Mouse (Mus musculus) embryonic facial prominence, embryonic 11.5 days (tissue): ENCODE measurements at regions not wholly inside any gene's neighbourhood (a gene's known extent, or its start where the extent isn't known, plus 50 kb on each side); places are given as distances from the start of the nearest gene placed in this dataset.
"Not testable (repeated sequence)": the region's sequence is repeated elsewhere in the genome, so short reads cannot be mapped to it uniquely, and the experiment has no call there.

Experiments
- ATAC-seq: fragments of 200-750 bp; cut with Nextera tagmentation; replicated peaks from 2 replicates; pipeline ENCODE4 v1.8.0; 2017; ENCODE audit warnings: low read depth; ENCODE audit not compliant: insufficient number of reproducible peaks, low FRiP score, low TSS enrichment
- DNase-seq: peaks from one replicate; pipeline ENCODE4 v3.0.0-alpha.2; 2015; ENCODE audit warnings: low spot score
- H3K27ac ChIP-seq: fragments of 300-500 bp; sonication (generic); replicated peaks from 2 replicates; pipeline ENCODE4 v1.5.1; 2014; ENCODE audit warnings: mild to moderate bottlenecking, low read depth, low read length, control low read depth
- H3K27me3 ChIP-seq: fragments of 300-500 bp; sonication (generic); 2 replicates; pipeline ENCODE4 v1.6.1; 2014; ENCODE audit warnings: mild to moderate bottlenecking, low read length, moderate library complexity, mixed read lengths; ENCODE audit not compliant: control insufficient read depth, insufficient read depth
- H3K36me3 ChIP-seq: fragments of 300-500 bp; sonication (generic); replicated peaks from 2 replicates; pipeline ENCODE4 v1.6.1; 2014; ENCODE audit warnings: low read depth, mild to moderate bottlenecking, low read length, moderate library complexity, mixed read lengths; ENCODE audit not compliant: control insufficient read depth, insufficient read depth
- H3K4me1 ChIP-seq: fragments of 300-500 bp; sonication (generic); 2 replicates; pipeline ENCODE4 v1.6.1; 2014; ENCODE audit warnings: low read length, mixed read lengths; ENCODE audit not compliant: control insufficient read depth, insufficient read depth
- H3K4me2 ChIP-seq: fragments of 300-500 bp; sonication (generic); 2 replicates; pipeline ENCODE4 v1.6.1; 2014; ENCODE audit warnings: low read depth, mild to moderate bottlenecking, control low read depth, low read length, moderate library complexity
- H3K4me3 ChIP-seq: fragments of 300-500 bp; sonication (generic); 2 replicates; pipeline ENCODE4 v1.5.1; 2014; ENCODE audit warnings: low read depth, low read length, control low read depth
- H3K9ac ChIP-seq: fragments of 300-500 bp; sonication (generic); replicated peaks from 2 replicates; pipeline ENCODE4 v1.6.1; 2014; ENCODE audit warnings: mild to moderate bottlenecking, control low read depth, low read length
- H3K9me3 ChIP-seq: fragments of 300-500 bp; sonication (generic); replicated peaks from 2 replicates; pipeline ENCODE4 v1.6.1; 2016; ENCODE audit warnings: mild to moderate bottlenecking, low read length, inconsistent platforms, mixed read lengths; ENCODE audit not compliant: control insufficient read depth
- WGBS: fragments of 180-500 bp; shearing (Covaris S2); extraction: QIAGEN DNeasy Blood & Tissue Kit; methylation state at CpG from one replicate; pipeline ENCODE4 v1.1.7; 2014; 5-methylcytosine and 5-hydroxymethylcytosine counted together

GRCm38 (mm10) chrX:103555041-103555986 lies 75.1 kb upstream of the Zcchc13 start:
- H3K9ac ChIP-seq = not testable (repeated sequence)

GRCm38 (mm10) chrX:103556046-103556445 lies 74.3 kb upstream of the Zcchc13 start:
- H3K36me3 ChIP-seq = no peaks in the 10 kb centered on the region
- 0 out of 2 replicates have a peak overlapping the region, but pooled peaks have one; percentile 41 for H3K27ac ChIP-seq
- H3K27me3 ChIP-seq = no peaks in the 10 kb centered on the region
- no peak overlapping the region for H3K4me3 ChIP-seq
- no peak overlapping the region for H3K4me2 ChIP-seq
- H3K9me3 ChIP-seq = no peaks in the 10 kb centered on the region
- 61% methylated on average over 4 of the region's 4 CpGs for WGBS
- DNase-seq (no peak), ATAC-seq (0 out of 2 replicates have a peak, but pooled peaks have one; percentile 20)
- H3K4me1 ChIP-seq = no peaks in the 10 kb centered on the region
- H3K9ac ChIP-seq = no peak overlapping the region; the same call in 1 of the 2 replicates

More at GRCm38 (mm10) chrX:103555041-103555986, 75.1 kb upstream of the Zcchc13 start:
- H3K4me3 ChIP-seq, H3K4me1 ChIP-seq, H3K9me3 ChIP-seq, H3K36me3 ChIP-seq, H3K27me3 ChIP-seq, H3K4me2 ChIP-seq: not testable (repeated sequence)
- ATAC-seq (peak; percentile 98), DNase-seq (peak; percentile 11)
- WGBS = 26% methylated on average over 5 of the region's 5 CpGs
- H3K27ac ChIP-seq = 0 out of 2 replicates have a peak overlapping the region, but pooled peaks have one; percentile 41

- Histone ChIP-seq H3K36me3 (no peaks in the 10 kb centered on the region), H3K9me3 (no peaks in the 10 kb centered on the region), H3K4me3 (no peak overlapping the region), H3K27me3 (no peaks in the 10 kb centered on the region), H3K9ac (no peak overlapping the region; the same call in 1 of the 2 replicates), H3K4me1 (no peaks in the 10 kb centered on the region), H3K27ac (no peak overlapping the region), H3K4me2 (no peak overlapping the region)
- DNase-seq = no peak
- ATAC-seq = no peak
- WGBS = 49% methylated on average over 7 of the region's 7 CpGs
Measured at GRCm38 (mm10) chrX:103556681-103557490, 73.5 kb upstream of the Zcchc13 start.

- Histone ChIP-seq H3K27me3 (no peaks in the 10 kb centered on the region), H3K36me3 (no peaks in the 10 kb centered on the region), H3K27ac (no peak overlapping the region), H3K9ac (no peak overlapping the region), H3K4me2 (no peak overlapping the region), H3K9me3 (no peaks in the 10 kb centered on the region), H3K4me1 (no peaks in the 10 kb centered on the region), H3K4me3 (no peak overlapping the region)
- WGBS = 88% methylated on average over 4 of the region's 4 CpGs
- DNase-seq (no peak), ATAC-seq (no peak)
Measured at GRCm38 (mm10) chrX:103557496-103557895, 72.9 kb upstream of the Zcchc13 start.

GRCm38 (mm10) chrX:103563531-103564246 lies 66.7 kb upstream of the Zcchc13 start:
- DNase-seq (no peak), ATAC-seq (peak; percentile 62; the same call in 1 of the 2 replicates)
- H3K27ac ChIP-seq = no peak overlapping the region
- no peak overlapping the region for H3K4me2 ChIP-seq
- H3K9ac ChIP-seq = no peak overlapping the region
- H3K4me1 ChIP-seq = no peaks in the 10 kb centered on the region
- H3K9me3 ChIP-seq = no peaks in the 10 kb centered on the region
- no peaks in the 10 kb centered on the region for H3K27me3 ChIP-seq
- no peak overlapping the region for H3K4me3 ChIP-seq
- WGBS = 87% methylated on average over 8 of the region's 8 CpGs
- H3K36me3 ChIP-seq = no peaks in the 10 kb centered on the region

- DNase-seq = no peak
Measured at GRCm38 (mm10) chrX:103573344-103573743, 57.0 kb upstream of the Zcchc13 start.

GRCm38 (mm10) chrX:103579484-103579883 lies 50.9 kb upstream of the Zcchc13 start:
- no peaks in the 10 kb centered on the region for H3K36me3 ChIP-seq

More at GRCm38 (mm10) chrX:103573344-103573743, 57.0 kb upstream of the Zcchc13 start:
- Histone ChIP-seq H3K9ac (no peak overlapping the region), H3K27me3 (no peaks in the 10 kb centered on the region), H3K9me3 (no peaks in the 10 kb centered on the region), H3K36me3 (no peaks in the 10 kb centered on the region), H3K4me1 (no peaks in the 10 kb centered on the region), H3K4me2 (no peak overlapping the region), H3K27ac (no peak overlapping the region), H3K4me3 (no peak overlapping the region)
- 84% methylated on average over 4 of the region's 4 CpGs for WGBS
- ATAC-seq = no peak

More at GRCm38 (mm10) chrX:103579484-103579883, 50.9 kb upstream of the Zcchc13 start:
- no peak overlapping the region for H3K4me2 ChIP-seq
- 96% methylated on average over 5 of the region's 5 CpGs for WGBS
- H3K4me1 ChIP-seq = no peaks in the 10 kb centered on the region
- DNase-seq (no peak), ATAC-seq (no peak)
- no peaks in the 10 kb centered on the region for H3K9me3 ChIP-seq
- H3K27ac ChIP-seq = no peak overlapping the region
- no peak overlapping the region for H3K9ac ChIP-seq
- no peak overlapping the region for H3K4me3 ChIP-seq
- H3K27me3 ChIP-seq = no peaks in the 10 kb centered on the region
